In the genomic region with DNA sequence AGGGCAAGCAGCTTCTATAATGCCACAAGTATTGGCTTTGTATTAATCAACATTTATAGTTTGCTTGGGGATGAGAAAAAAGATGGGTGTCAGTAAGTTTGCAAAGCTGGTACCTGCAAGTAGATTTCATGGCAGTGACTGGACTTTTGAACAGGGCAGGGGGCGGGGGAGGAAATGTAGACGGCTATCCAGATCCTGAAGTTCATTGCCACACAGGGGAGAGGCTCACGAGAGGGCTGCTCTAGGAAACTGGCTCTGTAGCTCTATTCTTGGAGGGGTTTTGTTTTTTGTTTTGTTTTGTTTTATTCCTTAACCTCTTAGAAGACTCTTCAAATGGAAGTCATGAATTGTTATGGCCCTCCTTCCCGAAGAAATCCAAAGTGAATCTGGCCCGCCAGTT, we compare ENCODE assay signal across 16 mouse cellular contexts.
DNase-seq lines count a peak whose midpoint lies in the region; ATAC-seq and TF ChIP-seq lines count a peak whose summit lies in the region.
"Had no signal": no experiment of that assay in that cellular context is flagged by ENCODE, and none has a peak within 500 bp of the region (broad histone marks: within the 10 kb centered on the region; RNA-seq: fewer than 3 reads in every experiment).

No protein-coding gene starts in this region.

- no peaks in the 10 kb centered on the region for H3K27me3 ChIP-seq in hindbrain, postnatal 0 days (ENCODE audit: insufficient read depth, low read length)
- no peaks in the 10 kb centered on the region for H3K27me3 ChIP-seq in hindbrain, embryonic 11.5 days (ENCODE audit: control insufficient read depth, insufficient read depth, low read length)
- no peaks in the 10 kb centered on the region for H3K27me3 ChIP-seq in forebrain, embryonic 15.5 days
- H3K27me3 ChIP-seq in limb, embryonic 12.5 days: no peaks in the 10 kb centered on the region
- H3K27me3 ChIP-seq: embryonic facial prominence, embryonic 13.5 days had no signal

- no peak for ATAC-seq in hindbrain, postnatal 0 days
- ATAC-seq in hindbrain, embryonic 11.5 days (ENCODE audit: low FRiP score): no peak
- no peak for ATAC-seq in forebrain, embryonic 15.5 days (replicated peaks)
- ATAC-seq in limb, embryonic 12.5 days (ENCODE audit: insufficient number of reproducible peaks, insufficient read depth, low FRiP score, low TSS enrichment, low read depth): no peak
- ATAC-seq: activated CD4-positive, CD25-positive, alpha-beta regulatory T cell, adult 4 months had no signal

- peaks cover 11% of the 10 kb centered on the region for H3K4me1 ChIP-seq in hindbrain, postnatal 0 days (ENCODE audit: insufficient read depth, low read length)
- H3K4me1 ChIP-seq in hindbrain, embryonic 11.5 days (replicated peaks; ENCODE audit: control insufficient read depth, insufficient read depth, low read length): no peaks in the 10 kb centered on the region
- H3K4me1 ChIP-seq in forebrain, embryonic 15.5 days: peaks cover 33% of the 10 kb centered on the region
- peaks cover 34% of the 10 kb centered on the region for H3K4me1 ChIP-seq in limb, embryonic 12.5 days (replicated peaks)

- peak; percentile 39 for DNase-seq in heart, adult 11 months
- DNase-seq in heart, adult 18-20 months: no peak
- no peak for DNase-seq in hindbrain, postnatal 0 days (ENCODE audit: low spot score)
- DNase-seq in hindbrain, embryonic 11.5 days (ENCODE audit: low spot score): no peak
- no peak for DNase-seq in embryo, embryonic 10 days (ENCODE audit: low spot score)
- DNase-seq: adrenal gland, postnatal 10 days; gastrocnemius, postnatal 14 days; kidney, adult 11 months; liver; lung, adult 2 months; retina, postnatal 1 day had no signal

- H3K9ac ChIP-seq in hindbrain, postnatal 0 days (replicated peaks; ENCODE audit: low read length): no peak overlapping the region
- H3K9ac ChIP-seq in hindbrain, embryonic 11.5 days (ENCODE audit: low read depth, low read length): no peak overlapping the region
- no peak overlapping the region for H3K9ac ChIP-seq in forebrain, embryonic 15.5 days (replicated peaks)
- no peak overlapping the region for H3K9ac ChIP-seq in limb, embryonic 12.5 days (replicated peaks)
- H3K9ac ChIP-seq: embryonic facial prominence, embryonic 13.5 days had no signal

- no peaks in the 10 kb centered on the region for H3K9me3 ChIP-seq in hindbrain, postnatal 0 days (ENCODE audit: low read length)
- no peaks in the 10 kb centered on the region for H3K9me3 ChIP-seq in hindbrain, embryonic 11.5 days (ENCODE audit: control insufficient read depth, low read length)
- no peaks in the 10 kb centered on the region for H3K9me3 ChIP-seq in forebrain, embryonic 15.5 days
- no peaks in the 10 kb centered on the region for H3K9me3 ChIP-seq in limb, embryonic 12.5 days
- H3K9me3 ChIP-seq: embryonic facial prominence, embryonic 13.5 days; G1E had no signal

- 71% methylated on average over 5 of the region's 5 CpGs for WGBS in hindbrain, postnatal 0 days
- WGBS in hindbrain, embryonic 11.5 days: 83% methylated on average over 5 of the region's 5 CpGs
- WGBS in forebrain, embryonic 15.5 days: 45% methylated on average over 5 of the region's 5 CpGs
- WGBS in limb, embryonic 12.5 days: 69% methylated on average over 5 of the region's 5 CpGs

- peak overlapping the region; percentile 22 for H3K27ac ChIP-seq in hindbrain, postnatal 0 days
- H3K27ac ChIP-seq in hindbrain, embryonic 11.5 days (ENCODE audit: low read depth, low read length): no peak overlapping the region
- H3K27ac ChIP-seq in forebrain, embryonic 15.5 days (replicated peaks): peak overlapping the region; percentile 76
- 0 out of 2 replicates have a peak overlapping the region, but pooled peaks have one; percentile 43 for H3K27ac ChIP-seq in limb, embryonic 12.5 days
- H3K27ac ChIP-seq: embryonic facial prominence, embryonic 13.5 days had no signal

- TF ChIP-seq CTCF in hindbrain, postnatal 0 days (IDR thresholded peaks at IDR 0.05; ENCODE audit: low read depth): no peak

- H3K4me3 ChIP-seq in hindbrain, postnatal 0 days (ENCODE audit: low read length): no peak overlapping the region
- H3K4me3 ChIP-seq in hindbrain, embryonic 11.5 days (ENCODE audit: low read depth, low read length): no peak overlapping the region
- no peak overlapping the region for H3K4me3 ChIP-seq in forebrain, embryonic 15.5 days
- no peak overlapping the region for H3K4me3 ChIP-seq in limb, embryonic 12.5 days (replicated peaks)
- H3K4me3 ChIP-seq: embryonic facial prominence, embryonic 13.5 days had no signal

- no peaks in the 10 kb centered on the region for H3K36me3 ChIP-seq in hindbrain, postnatal 0 days (ENCODE audit: insufficient read depth, low read length)
- no peaks in the 10 kb centered on the region for H3K36me3 ChIP-seq in hindbrain, embryonic 11.5 days (ENCODE audit: control insufficient read depth, insufficient read depth, low read length)
- no peaks in the 10 kb centered on the region for H3K36me3 ChIP-seq in forebrain, embryonic 15.5 days
- no peaks in the 10 kb centered on the region for H3K36me3 ChIP-seq in limb, embryonic 12.5 days
- H3K36me3 ChIP-seq: embryonic facial prominence, embryonic 13.5 days had no signal

- H3K4me2 ChIP-seq in hindbrain, postnatal 0 days (ENCODE audit: low read depth, low read length): no peak overlapping the region
- H3K4me2 ChIP-seq in hindbrain, embryonic 11.5 days (replicated peaks; ENCODE audit: low read depth, low read length): no peak overlapping the region
- H3K4me2 ChIP-seq in forebrain, embryonic 15.5 days (replicated peaks): no peak overlapping the region
- no peak overlapping the region for H3K4me2 ChIP-seq in limb, embryonic 12.5 days
- H3K4me2 ChIP-seq: embryonic facial prominence, embryonic 13.5 days had no signal
